Mouse (Mus musculus): Measurements from ENCODE around the gene Trim3.

- TF ChIP-seq NELFE (IDR thresholded peaks at IDR 0.05; ENCODE audit: low read depth, low read length) (no peak), ETS1 (conservative IDR thresholded peaks at IDR 0.05; ENCODE audit: low read depth, low read length) (no peak), CTCF (conservative IDR thresholded peaks at IDR 0.05 in 1 of 2, IDR thresholded peaks at IDR 0.05 in 1 of 2; ENCODE audit: low read depth in 2 of 2, low read length in 2 of 2) (no peak), SIN3A (IDR thresholded peaks at IDR 0.05; ENCODE audit: low read length) (no peak), EP300 (IDR thresholded peaks at IDR 0.05; ENCODE audit: low read length) (no peak), TCF12 (IDR thresholded peaks at IDR 0.05; ENCODE audit: low read depth, low read length) (no peak)
Observed at GRCm38 (mm10) chr7:105565071-105565836, 68.1 kb downstream of the Trim3 start.
